Mouse (Mus musculus) kidney, adult 2 months (tissue): ENCODE data around the gene Antxr1.

Experiments used
- CTCF ChIP-seq: fragments of 200-500 bp; conservative IDR thresholded peaks from 2 replicates; pipeline ENCODE4 v1.5.1; 2011; ENCODE audit warnings: low read depth, mild to moderate bottlenecking, control low read depth, low read length, moderate library complexity, mixed read lengths; ENCODE audit not compliant: insufficient read depth, insufficient read length
- POLR2A ChIP-seq: fragments of 200-500 bp; IDR thresholded peaks from one replicate; pipeline ENCODE4 v1.6.1; 2011; ENCODE audit warnings: low read depth, low read length, control low read depth

GRCm38 (mm10) chr6:87383926-87384691, 48.5 kb upstream of the Antxr1 start:
- TF ChIP-seq CTCF (peak; percentile 47), POLR2A (no peak)
